Mouse (Mus musculus): ENCODE results near the gene Arrdc2.

DNA sequence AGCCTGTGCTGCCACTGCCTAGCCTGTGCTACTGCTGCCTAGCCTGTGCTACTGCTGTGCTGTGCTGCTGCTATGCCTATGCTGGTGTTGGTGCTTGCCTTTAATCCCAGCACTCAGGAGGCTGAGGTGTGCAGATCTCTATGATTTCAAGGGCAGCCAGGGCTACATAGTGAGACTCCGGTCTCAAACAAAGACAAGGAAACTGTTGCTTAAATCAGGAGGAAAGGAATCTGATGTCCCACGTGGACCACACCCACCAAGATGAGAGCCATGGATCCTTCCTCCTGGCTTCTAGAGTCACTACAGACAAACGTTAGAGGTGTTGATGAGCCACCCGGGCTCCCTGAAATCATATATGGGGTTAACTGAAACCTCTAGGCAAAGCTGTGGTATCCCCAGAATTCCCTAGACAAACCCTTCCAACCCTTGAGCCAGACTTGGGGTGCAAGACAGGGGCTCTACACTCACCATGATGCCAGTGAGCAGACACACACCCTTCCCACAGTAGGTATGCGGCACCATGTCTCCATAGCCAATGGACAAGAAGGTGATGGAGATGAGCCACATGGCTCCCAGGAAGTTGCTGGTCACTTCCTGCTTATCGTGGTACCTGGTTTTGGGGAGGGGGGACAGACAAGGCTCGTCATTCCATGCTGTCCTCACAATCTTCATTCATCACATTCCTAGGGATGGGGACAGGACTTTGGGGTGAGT, 10.8 kb upstream of the Arrdc2 start:
- TF ChIP-seq CTCF (IDR thresholded peaks at IDR 0.05; ENCODE audit: insufficient read depth, low read length) (no peak), POLR2A (IDR thresholded peaks at IDR 0.05; ENCODE audit: borderline replicate concordance, extremely low read depth, low read depth, low read length) (no peak)
